ENCODE assay signal across 16 mouse cellular contexts in the genomic region with DNA sequence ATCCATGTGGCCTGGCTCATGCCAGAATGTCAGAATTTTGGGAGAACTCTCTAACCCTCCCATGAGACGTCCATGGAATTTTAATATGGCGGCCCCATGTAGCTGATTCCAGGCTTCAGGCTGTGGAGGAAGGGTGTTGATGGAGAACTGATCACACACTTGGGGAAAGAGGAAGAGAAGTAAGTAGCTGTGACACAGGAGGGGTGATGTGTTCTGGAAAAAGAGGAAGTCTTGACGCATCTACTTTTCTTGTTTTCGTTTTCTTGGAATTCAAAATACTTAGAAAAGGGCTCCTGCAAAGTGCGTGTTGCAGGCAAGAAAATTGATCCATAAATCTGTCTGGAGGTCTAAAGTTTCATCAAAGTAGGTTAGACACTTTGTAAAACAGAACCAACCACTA.
DNase-seq lines count a peak whose midpoint lies in the region; ATAC-seq and TF ChIP-seq lines count a peak whose summit lies in the region.
"Had no signal": no experiment of that assay in that cellular context is flagged by ENCODE, and none has a peak within 500 bp of the region (broad histone marks: within the 10 kb centered on the region; RNA-seq: fewer than 3 reads in every experiment).

No protein-coding gene starts in this region.

- no peak for TF ChIP-seq CTCF in liver, adult 2 months (IDR thresholded peaks at IDR 0.05; ENCODE audit: low read depth, low read length)
- no peak for TF ChIP-seq CTCF in G1E (IDR thresholded peaks at IDR 0.05; ENCODE audit: low read depth, low read length)
- no peak for TF ChIP-seq CTCF in bone marrow macrophage, adult 2 months (IDR thresholded peaks at IDR 0.05; ENCODE audit: low read depth, low read length)

- no peaks in the 10 kb centered on the region for H3K36me3 ChIP-seq in liver, adult 2 months (ENCODE audit: control insufficient read depth, insufficient read depth, low read length)
- H3K36me3 ChIP-seq in liver, embryonic 11.5 days (ENCODE audit: control insufficient read depth, insufficient read depth, low read length) = no peaks in the 10 kb centered on the region
- no peaks in the 10 kb centered on the region for H3K36me3 ChIP-seq in G1E (replicated peaks)

- no peak overlapping the region for H3K27ac ChIP-seq in liver, adult 2 months (replicated peaks; ENCODE audit: insufficient read depth, low read depth, low read length)
- H3K27ac ChIP-seq in liver, embryonic 11.5 days (ENCODE audit: low read depth, low read length) = no peak overlapping the region
- H3K27ac ChIP-seq in bone marrow macrophage, adult 2 months (ENCODE audit: insufficient read depth, low read depth, low read length) = peak overlapping the region; percentile 97
- H3K27ac ChIP-seq: left cerebral cortex, adult 2 months had no signal

- ATAC-seq in liver, embryonic 11.5 days (replicated peaks; ENCODE audit: low FRiP score) = no peak
- peak; percentile 40; the same call in 1 of the 2 replicates for ATAC-seq in G1E (ENCODE audit: extremely low read depth, insufficient number of reproducible peaks, low FRiP score, poor library complexity, severe bottlenecking)
- ATAC-seq in megakaryocyte progenitor cell, adult 5-6 weeks (replicated peaks; ENCODE audit: poor library complexity) = peak; percentile 69
- ATAC-seq: hindbrain, embryonic 16.5 days; Patski had no signal

- H3K27me3 ChIP-seq in liver, adult 2 months (ENCODE audit: control insufficient read depth, insufficient read depth, low read length) = no peaks in the 10 kb centered on the region; the same call in 1 of the 2 replicates
- no peaks in the 10 kb centered on the region; the same call in 1 of the 2 replicates for H3K27me3 ChIP-seq in liver, embryonic 11.5 days (replicated peaks; ENCODE audit: control insufficient read depth, insufficient read depth, low read length)
- H3K27me3 ChIP-seq in G1E (ENCODE audit: insufficient read depth, low read length) = peaks cover 19% of the 10 kb centered on the region; the same call in 1 of the 2 replicates
- H3K27me3 ChIP-seq: Patski had no signal

- H3K4me2 ChIP-seq in liver, embryonic 11.5 days = no peak overlapping the region

- DNase-seq in liver, adult 2 months (ENCODE audit: extremely low read depth, low read depth, low spot score) = peak; percentile 33
- DNase-seq in liver, embryonic 11.5 days (ENCODE audit: low spot score) = no peak
- DNase-seq in G1E (ENCODE audit: low spot score) = peak; percentile 63
- no peak for DNase-seq in left cerebral cortex, adult 11 months (ENCODE audit: low spot score)
- DNase-seq in c-Kit-positive CD71-positive TER-119-positive erythroid progenitor cells, embryonic 14.5 days (ENCODE audit: low spot score) = no peak
- DNase-seq in testis, postnatal 14 days (ENCODE audit: low spot score) = no peak
- DNase-seq: cerebellum, adult 18-20 months; kidney, adult 18-20 months; kidney, postnatal 36 days; midbrain, embryonic 14.5 days; thymus, postnatal 4 days had no signal

- TF ChIP-seq POLR2A in liver, adult 2 months (IDR thresholded peaks at IDR 0.05; ENCODE audit: extremely low read depth, insufficient read depth, low read length) = no peak
- no peak for TF ChIP-seq POLR2A in bone marrow macrophage, adult 2 months (IDR thresholded peaks at IDR 0.05; ENCODE audit: borderline replicate concordance, low read depth, low read length)

- WGBS in liver, adult 2 months = 80% methylated on average over 5 of the region's 5 CpGs
- WGBS in liver, embryonic 11.5 days = 60% methylated on average over 5 of the region's 5 CpGs

- no peak overlapping the region for H3K4me3 ChIP-seq in liver, adult 2 months (ENCODE audit: insufficient read depth, low read depth, low read length)
- no peak overlapping the region for H3K4me3 ChIP-seq in liver, embryonic 11.5 days (ENCODE audit: low read depth, low read length)
- H3K4me3 ChIP-seq in G1E (ENCODE audit: low read depth, low read length) = no peak overlapping the region
- H3K4me3 ChIP-seq in bone marrow macrophage, adult 2 months (ENCODE audit: insufficient read depth, low read length) = 0 out of 2 replicates have a peak overlapping the region, but pooled peaks have one; percentile 7
- H3K4me3 ChIP-seq: left cerebral cortex, adult 2 months had no signal

- H3K9ac ChIP-seq in liver, adult 2 months (ENCODE audit: low read depth, low read length) = no peak overlapping the region
- H3K9ac ChIP-seq in liver, embryonic 11.5 days (ENCODE audit: low read depth, low read length) = no peak overlapping the region

- H3K9me3 ChIP-seq in liver, embryonic 11.5 days (ENCODE audit: control insufficient read depth, low read length) = no peaks in the 10 kb centered on the region
- H3K9me3 ChIP-seq in G1E (replicated peaks) = peaks cover 4% of the 10 kb centered on the region

- H3K79me2 ChIP-seq in liver, adult 2 months (ENCODE audit: control insufficient read depth, insufficient read depth, low read length) = no peaks in the 10 kb centered on the region

- H3K4me1 ChIP-seq in liver, adult 2 months (ENCODE audit: control insufficient read depth, insufficient read depth, low read length) = no peaks in the 10 kb centered on the region
- H3K4me1 ChIP-seq in liver, embryonic 11.5 days (replicated peaks; ENCODE audit: control insufficient read depth, insufficient read depth, low read length) = no peaks in the 10 kb centered on the region
- peaks cover 37% of the 10 kb centered on the region for H3K4me1 ChIP-seq in G1E (ENCODE audit: insufficient read depth, low read depth, low read length)
- peaks cover 67% of the 10 kb centered on the region for H3K4me1 ChIP-seq in bone marrow macrophage, adult 2 months (ENCODE audit: control insufficient read depth, insufficient read depth, low read length)

Comparison
In these comparisons a context has a peak if more than half of its experiments do, and no peak if none do; other contexts are left out.
1. DNase-seq: peak in liver, adult 2 months (single experiment) and G1E (single experiment); none in liver, embryonic 11.5 days (single experiment), left cerebral cortex, adult 11 months (single experiment), c-Kit-positive CD71-positive TER-119-positive erythroid progenitor cells, embryonic 14.5 days (single experiment) and testis, postnatal 14 days (single experiment).